Mouse (Mus musculus) spleen, postnatal 14 days (tissue): ENCODE measurements around the gene E330017A01Rik.

ENCODE experiments used
- DNase-seq, 2 experiments: peaks; one replicate each; pipeline ENCODE4 v3.0.0; 2021 to 2022; ENCODE audit warnings: low spot score in 2 of 2

E330017A01Rik gene

GRCm38 (mm10) chr16:58591299-58591698 lies 47.2 kb downstream of the E330017A01Rik start:
- no peak for DNase-seq

GRCm38 (mm10) chr16:58589444-58589843 lies 49.1 kb downstream of the E330017A01Rik start:
- DNase-seq, result no peak
